Mouse (Mus musculus) embryo, embryonic 10.5 days (tissue): Measurements from ENCODE around the gene Trim65.
"Not testable (repeated sequence)": the region's sequence is repeated elsewhere in the genome, so short reads cannot be mapped to it uniquely, and the experiment has no call there.

Source experiments
- DNase-seq: peaks from one replicate; pipeline ENCODE4 v3.0.0-alpha.2; 2015; ENCODE audit warnings: low spot score

Trim65 gene

GRCm38 (mm10) chr11:116138468-116139138 is 7.7 kb upstream of the Trim65 start, which contains the start of gene Mrpl38:
TSS of gene Mrpl38 (minus strand) at chr11:116138868.
- DNase-seq: peak; percentile 98

- DNase-seq: no peak
Measured at GRCm38 (mm10) chr11:116138096-116138467, 7.2 kb upstream of the Trim65 start.

- DNase-seq: no peak
Measured at GRCm38 (mm10) chr11:116134171-116134570, 3.2 kb upstream of the Trim65 start.

- no peak for DNase-seq
Measured at GRCm38 (mm10) chr11:116133497-116133896, 2.6 kb upstream of the Trim65 start.

- no peak for DNase-seq
Measured at GRCm38 (mm10) chr11:116132366-116133333, 1.7 kb upstream of the Trim65 start.

GRCm38 (mm10) chr11:116131349-116132170 is 632 bp upstream of the Trim65 start:
- no peak for DNase-seq

GRCm38 (mm10) chr11:116129993-116130487 is 888 bp downstream of the Trim65 start:
- DNase-seq: no peak

- no peak for DNase-seq
Measured at GRCm38 (mm10) chr11:116129091-116129790, 1.7 kb downstream of the Trim65 start.

GRCm38 (mm10) chr11:116127986-116128385 is 2.9 kb downstream of the Trim65 start:
- no peak for DNase-seq

- peak; percentile 81 for DNase-seq
Measured at GRCm38 (mm10) chr11:116127156-116127980, 3.6 kb downstream of the Trim65 start, which contains the start of gene Trim47. TSS of gene Trim47 (minus strand) at chr11:116127210.

GRCm38 (mm10) chr11:116126261-116126660 is 4.7 kb downstream of the Trim65 start:
- no peak for DNase-seq

- not testable (repeated sequence) for DNase-seq
Measured at GRCm38 (mm10) chr11:116121731-116122245, 9.1 kb downstream of the Trim65 start.

- DNase-seq: no peak
Measured at GRCm38 (mm10) chr11:116117819-116118218, 13.1 kb downstream of the Trim65 start.

- no peak for DNase-seq
Measured at GRCm38 (mm10) chr11:116117241-116117640, 13.7 kb downstream of the Trim65 start.

- no peak for DNase-seq
Measured at GRCm38 (mm10) chr11:116111611-116112203, 19.2 kb downstream of the Trim65 start.

- DNase-seq: no peak
Measured at GRCm38 (mm10) chr11:116111067-116111466, 19.9 kb downstream of the Trim65 start.

- no peak for DNase-seq
Measured at GRCm38 (mm10) chr11:116110540-116110939, 20.4 kb downstream of the Trim65 start.

- DNase-seq: no peak
Measured at GRCm38 (mm10) chr11:116110131-116110530, 20.8 kb downstream of the Trim65 start.

GRCm38 (mm10) chr11:116109441-116110081 is 21.4 kb downstream of the Trim65 start:
- no peak for DNase-seq
